Mouse (Mus musculus): ENCODE results near the gene Trim47. TPM values are rescaled to one million over a fixed set of nuclear protein-coding genes. Genes with fewer than 3 reads are reported as not detected.

Trim47 gene
- polyA plus RNA-seq, 1 experiment from 2014 or later: 13.1 TPM

- ATAC-seq (replicated peaks; ENCODE audit: low FRiP score, low TSS enrichment, low read depth) (no peak), DNase-seq (ENCODE audit: low spot score) (no peak)
- H3K4me1 ChIP-seq (replicated peaks; ENCODE audit: control insufficient read depth, insufficient read depth, low read length): no peaks in the 10 kb centered on the region
- WGBS: 69% methylated on average over 12 of the region's 12 CpGs
- H3K9ac ChIP-seq (ENCODE audit: low read length): no peak overlapping the region
- no peak overlapping the region for H3K27ac ChIP-seq (ENCODE audit: low read depth)
- H3K4me3 ChIP-seq (ENCODE audit: low read depth, low read length): no peak overlapping the region
- H3K9me3 ChIP-seq (ENCODE audit: control insufficient read depth, low read length): no peaks in the 10 kb centered on the region
- H3K27me3 ChIP-seq (replicated peaks; ENCODE audit: control insufficient read depth, insufficient read depth, low read length): no peaks in the 10 kb centered on the region
- no peaks in the 10 kb centered on the region for H3K36me3 ChIP-seq (ENCODE audit: control insufficient read depth, insufficient read depth, low read length)
- H3K4me2 ChIP-seq (ENCODE audit: low read length): no peak overlapping the region
Measured at GRCm38 (mm10) chr11:116117241-116117640, 9.8 kb downstream of the Trim47 start.

- Histone ChIP-seq H3K4me2 (ENCODE audit: low read length) (no peak overlapping the region), H3K9me3 (ENCODE audit: control insufficient read depth, low read length) (no peaks in the 10 kb centered on the region), H3K4me1 (replicated peaks; ENCODE audit: control insufficient read depth, insufficient read depth, low read length) (peaks cover 13% of the 10 kb centered on the region), H3K27me3 (replicated peaks; ENCODE audit: control insufficient read depth, insufficient read depth, low read length) (peaks cover 44% of the 10 kb centered on the region), H3K27ac (ENCODE audit: low read depth) (no peak overlapping the region), H3K36me3 (ENCODE audit: control insufficient read depth, insufficient read depth, low read length) (no peaks in the 10 kb centered on the region), H3K9ac (ENCODE audit: low read length) (no peak overlapping the region), H3K4me3 (ENCODE audit: low read depth, low read length) (no peak overlapping the region)
- DNase-seq (ENCODE audit: low spot score) (no peak), ATAC-seq (replicated peaks; ENCODE audit: low FRiP score, low TSS enrichment, low read depth) (no peak)
- 88% methylated on average over 19 of the region's 19 CpGs for WGBS
Measured at GRCm38 (mm10) chr11:116111611-116112203, 15.3 kb downstream of the Trim47 start.

GRCm38 (mm10) chr11:116111067-116111466 is 15.9 kb downstream of the Trim47 start:
- no peak overlapping the region for H3K4me2 ChIP-seq (ENCODE audit: low read length)
- no peak for ATAC-seq (replicated peaks; ENCODE audit: low FRiP score, low TSS enrichment, low read depth)
- no peaks in the 10 kb centered on the region for H3K36me3 ChIP-seq (ENCODE audit: control insufficient read depth, insufficient read depth, low read length)
- 84% methylated on average over 4 of the region's 4 CpGs for WGBS
- no peak overlapping the region for H3K27ac ChIP-seq (ENCODE audit: low read depth)
- no peak overlapping the region for H3K9ac ChIP-seq (ENCODE audit: low read length)
- H3K4me3 ChIP-seq (ENCODE audit: low read depth, low read length): no peak overlapping the region
- H3K9me3 ChIP-seq (ENCODE audit: control insufficient read depth, low read length): no peaks in the 10 kb centered on the region
- H3K4me1 ChIP-seq (replicated peaks; ENCODE audit: control insufficient read depth, insufficient read depth, low read length): peaks cover 19% of the 10 kb centered on the region
- no peak for DNase-seq (ENCODE audit: low spot score)
- peaks cover 45% of the 10 kb centered on the region for H3K27me3 ChIP-seq (replicated peaks; ENCODE audit: control insufficient read depth, insufficient read depth, low read length)

- no peak for ATAC-seq (replicated peaks; ENCODE audit: low FRiP score, low TSS enrichment, low read depth)
Measured at GRCm38 (mm10) chr11:116110540-116110939, 16.5 kb downstream of the Trim47 start.

GRCm38 (mm10) chr11:116110131-116110530 is 16.9 kb downstream of the Trim47 start:
- ATAC-seq (replicated peaks; ENCODE audit: low FRiP score, low TSS enrichment, low read depth) (no peak), DNase-seq (ENCODE audit: low spot score) (peak; percentile 73)
- H3K9me3 ChIP-seq (ENCODE audit: control insufficient read depth, low read length): no peaks in the 10 kb centered on the region
- no peak overlapping the region for H3K27ac ChIP-seq (ENCODE audit: low read depth)
- no peaks in the 10 kb centered on the region for H3K36me3 ChIP-seq (ENCODE audit: control insufficient read depth, insufficient read depth, low read length)
- H3K4me2 ChIP-seq (ENCODE audit: low read length): peak overlapping the region; percentile 68
- 1% methylated on average over 31 of the region's 35 CpGs for WGBS
- H3K9ac ChIP-seq (ENCODE audit: low read length): peak overlapping the region; percentile 27
- H3K4me1 ChIP-seq (replicated peaks; ENCODE audit: control insufficient read depth, insufficient read depth, low read length): peaks cover 21% of the 10 kb centered on the region
- peak overlapping the region; percentile 42 for H3K4me3 ChIP-seq (ENCODE audit: low read depth, low read length)
- peaks cover 45% of the 10 kb centered on the region for H3K27me3 ChIP-seq (replicated peaks; ENCODE audit: control insufficient read depth, insufficient read depth, low read length)

More at GRCm38 (mm10) chr11:116110540-116110939, 16.5 kb downstream of the Trim47 start:
- Histone ChIP-seq H3K4me1 (replicated peaks; ENCODE audit: control insufficient read depth, insufficient read depth, low read length) (peaks cover 21% of the 10 kb centered on the region), H3K4me3 (ENCODE audit: low read depth, low read length) (peak overlapping the region; percentile 42), H3K27me3 (replicated peaks; ENCODE audit: control insufficient read depth, insufficient read depth, low read length) (peaks cover 45% of the 10 kb centered on the region), H3K4me2 (ENCODE audit: low read length) (peak overlapping the region; percentile 68), H3K36me3 (ENCODE audit: control insufficient read depth, insufficient read depth, low read length) (no peaks in the 10 kb centered on the region), H3K9ac (ENCODE audit: low read length) (peak overlapping the region; percentile 27; the same call in 1 of the 2 replicates), H3K9me3 (ENCODE audit: control insufficient read depth, low read length) (no peaks in the 10 kb centered on the region), H3K27ac (ENCODE audit: low read depth) (no peak overlapping the region)
- WGBS: 18% methylated on average over 10 of the region's 10 CpGs
- no peak for DNase-seq (ENCODE audit: low spot score)

GRCm38 (mm10) chr11:116109441-116110081 is 17.4 kb downstream of the Trim47 start:
- Histone ChIP-seq H3K9me3 (ENCODE audit: control insufficient read depth, low read length) (no peaks in the 10 kb centered on the region), H3K27ac (ENCODE audit: low read depth) (no peak overlapping the region), H3K9ac (ENCODE audit: low read length) (peak overlapping the region; percentile 27), H3K27me3 (replicated peaks; ENCODE audit: control insufficient read depth, insufficient read depth, low read length) (peaks cover 45% of the 10 kb centered on the region), H3K36me3 (ENCODE audit: control insufficient read depth, insufficient read depth, low read length) (no peaks in the 10 kb centered on the region), H3K4me1 (replicated peaks; ENCODE audit: control insufficient read depth, insufficient read depth, low read length) (peaks cover 21% of the 10 kb centered on the region), H3K4me3 (ENCODE audit: low read depth, low read length) (peak overlapping the region; percentile 42), H3K4me2 (ENCODE audit: low read length) (peak overlapping the region; percentile 68)
- peak; percentile 66 for DNase-seq (ENCODE audit: low spot score)
- ATAC-seq (replicated peaks; ENCODE audit: low FRiP score, low TSS enrichment, low read depth): no peak
- 2% methylated on average over 56 of the region's 70 CpGs for WGBS

GRCm38 (mm10) chr11:116108464-116109137 is 18.4 kb downstream of the Trim47 start:
- peaks cover 45% of the 10 kb centered on the region for H3K27me3 ChIP-seq (replicated peaks; ENCODE audit: control insufficient read depth, insufficient read depth, low read length)
- H3K9me3 ChIP-seq (ENCODE audit: control insufficient read depth, low read length): no peaks in the 10 kb centered on the region
- WGBS: 16% methylated on average over 23 of the region's 23 CpGs
- no peak for ATAC-seq (replicated peaks; ENCODE audit: low FRiP score, low TSS enrichment, low read depth)
- peak overlapping the region; percentile 42 for H3K4me3 ChIP-seq (ENCODE audit: low read depth, low read length)
- peak overlapping the region; percentile 68 for H3K4me2 ChIP-seq (ENCODE audit: low read length)
- H3K27ac ChIP-seq (ENCODE audit: low read depth): no peak overlapping the region
- no peak for DNase-seq (ENCODE audit: low spot score)
- 0 out of 2 replicates have a peak overlapping the region, but pooled peaks have one; percentile 16 for H3K9ac ChIP-seq (ENCODE audit: low read length)
- no peaks in the 10 kb centered on the region for H3K36me3 ChIP-seq (ENCODE audit: control insufficient read depth, insufficient read depth, low read length)
- peaks cover 30% of the 10 kb centered on the region for H3K4me1 ChIP-seq (replicated peaks; ENCODE audit: control insufficient read depth, insufficient read depth, low read length)

GRCm38 (mm10) chr11:116107777-116108285 is 19.2 kb downstream of the Trim47 start:
- 25% methylated on average over 19 of the region's 19 CpGs for WGBS
- H3K9ac ChIP-seq (ENCODE audit: low read length): no peak overlapping the region
- H3K4me1 ChIP-seq (replicated peaks; ENCODE audit: control insufficient read depth, insufficient read depth, low read length): peaks cover 36% of the 10 kb centered on the region
- peak overlapping the region; percentile 68 for H3K4me2 ChIP-seq (ENCODE audit: low read length)
- ATAC-seq (replicated peaks; ENCODE audit: low FRiP score, low TSS enrichment, low read depth) (0 out of 2 replicates have a peak, but pooled peaks have one; percentile 3), DNase-seq (ENCODE audit: low spot score) (no peak)
- peak overlapping the region; percentile 42; the same call in 1 of the 2 replicates for H3K4me3 ChIP-seq (ENCODE audit: low read depth, low read length)
- no peaks in the 10 kb centered on the region for H3K36me3 ChIP-seq (ENCODE audit: control insufficient read depth, insufficient read depth, low read length)
- H3K27ac ChIP-seq (ENCODE audit: low read depth): no peak overlapping the region
- no peaks in the 10 kb centered on the region for H3K9me3 ChIP-seq (ENCODE audit: control insufficient read depth, low read length)
- H3K27me3 ChIP-seq (replicated peaks; ENCODE audit: control insufficient read depth, insufficient read depth, low read length): peaks cover 45% of the 10 kb centered on the region
